ENCODE assay signal across 8 mouse cellular contexts in the genomic region with DNA sequence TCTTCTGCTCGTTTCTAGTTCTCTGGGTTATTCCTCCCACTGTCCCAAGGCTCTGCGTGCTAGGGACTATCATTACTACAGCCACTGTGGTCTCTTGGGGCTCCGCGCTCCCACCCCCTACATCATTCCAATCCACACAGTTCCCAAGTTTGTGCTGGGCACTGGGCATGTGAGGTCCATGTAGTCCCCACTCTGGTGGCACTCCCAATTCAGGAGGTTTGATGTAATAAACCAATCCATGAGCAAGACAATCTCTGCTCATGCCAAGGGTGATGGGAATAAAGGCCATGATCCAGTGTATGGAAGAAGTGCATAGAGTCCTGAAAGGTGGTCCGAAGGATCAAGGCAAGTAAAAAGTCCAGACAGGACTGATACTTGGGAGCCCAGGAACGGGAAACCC. TPM values are rescaled to one million over a fixed set of nuclear protein-coding genes. Genes with fewer than 3 reads are reported as not detected.
A peak's percentile ranks its signal among the peaks of the same experiment; 100 is the strongest.
DNase-seq lines count a peak whose midpoint lies in the region; ATAC-seq and TF ChIP-seq lines count a peak whose summit lies in the region.

Pip5kl1 (plus strand) TSS at position 301 of the 400 bp plus-strand sequence.

- no peaks in the 10 kb centered on the region for H3K9me3 ChIP-seq in kidney, postnatal 0 days (replicated peaks; ENCODE audit: low read length)
- H3K9me3 ChIP-seq in embryonic facial prominence, embryonic 14.5 days (ENCODE audit: control insufficient read depth, low read length) = no peaks in the 10 kb centered on the region
- H3K9me3 ChIP-seq in hindbrain, postnatal 0 days (ENCODE audit: low read length) = no peaks in the 10 kb centered on the region
- no peaks in the 10 kb centered on the region for H3K9me3 ChIP-seq in midbrain, postnatal 0 days (ENCODE audit: low read length)

- WGBS in kidney, postnatal 0 days = 82% methylated on average over 6 of the region's 6 CpGs
- 77% methylated on average over 6 of the region's 6 CpGs for WGBS in embryonic facial prominence, embryonic 14.5 days
- WGBS in hindbrain, postnatal 0 days = 77% methylated on average over 6 of the region's 6 CpGs
- WGBS in midbrain, postnatal 0 days = 81% methylated on average over 6 of the region's 6 CpGs

- 0 out of 2 replicates have a peak, but pooled peaks cover 5% of the 10 kb centered on the region for H3K36me3 ChIP-seq in kidney, postnatal 0 days (ENCODE audit: insufficient read depth, low read length)
- peaks cover 8% of the 10 kb centered on the region; the same call in 1 of the 2 replicates for H3K36me3 ChIP-seq in embryonic facial prominence, embryonic 14.5 days (ENCODE audit: control insufficient read depth, insufficient read depth, low read length)
- H3K36me3 ChIP-seq in hindbrain, postnatal 0 days (ENCODE audit: insufficient read depth, low read length) = no peaks in the 10 kb centered on the region
- 0 out of 2 replicates have a peak, but pooled peaks cover 3% of the 10 kb centered on the region for H3K36me3 ChIP-seq in midbrain, postnatal 0 days (ENCODE audit: insufficient read depth, low read length)

- H3K4me1 ChIP-seq in kidney, postnatal 0 days (replicated peaks; ENCODE audit: insufficient read depth, low read length) = peaks cover 13% of the 10 kb centered on the region
- H3K4me1 ChIP-seq in embryonic facial prominence, embryonic 14.5 days (ENCODE audit: control insufficient read depth, insufficient read depth, low read length) = peaks cover 7% of the 10 kb centered on the region
- peaks cover 15% of the 10 kb centered on the region for H3K4me1 ChIP-seq in hindbrain, postnatal 0 days (ENCODE audit: insufficient read depth, low read length)
- H3K4me1 ChIP-seq in midbrain, postnatal 0 days (ENCODE audit: insufficient read depth, low read length) = peaks cover 8% of the 10 kb centered on the region; the same call in 1 of the 2 replicates

- DNase-seq in kidney, postnatal 0 days (ENCODE audit: low spot score) = no peak
- DNase-seq in kidney, adult 8-10 months = no peak
- no peak for DNase-seq in embryonic facial prominence, embryonic 14.5 days (ENCODE audit: low spot score)
- DNase-seq in hindbrain, postnatal 0 days (ENCODE audit: low spot score) = no peak
- no peak for DNase-seq in midbrain, postnatal 0 days (ENCODE audit: low spot score)
- no peak for DNase-seq in thymus, postnatal 25 days
- DNase-seq in T-cell, adult 2 months (ENCODE audit: low spot score) = no peak
- no peak for DNase-seq in layer of hippocampus, adult 18-20 months (ENCODE audit: low spot score in 2 of 2)

- TF ChIP-seq CTCF in kidney, postnatal 0 days (IDR thresholded peaks at IDR 0.05; ENCODE audit: low read depth) = no peak
- no peak for TF ChIP-seq CTCF in hindbrain, postnatal 0 days (IDR thresholded peaks at IDR 0.05; ENCODE audit: low read depth)
- no peak for TF ChIP-seq CTCF in midbrain, postnatal 0 days (IDR thresholded peaks at IDR 0.05)

- H3K27me3 ChIP-seq in kidney, postnatal 0 days (ENCODE audit: insufficient read depth, low read length) = no peaks in the 10 kb centered on the region
- H3K27me3 ChIP-seq in embryonic facial prominence, embryonic 14.5 days (replicated peaks; ENCODE audit: control insufficient read depth, insufficient read depth, low read length) = peaks cover 6% of the 10 kb centered on the region; the same call in 1 of the 2 replicates
- H3K27me3 ChIP-seq in hindbrain, postnatal 0 days (ENCODE audit: insufficient read depth, low read length) = no peaks in the 10 kb centered on the region
- 0 out of 2 replicates have a peak, but pooled peaks cover 3% of the 10 kb centered on the region for H3K27me3 ChIP-seq in midbrain, postnatal 0 days (ENCODE audit: insufficient read depth, low read length)

- H3K4me3 ChIP-seq in kidney, postnatal 0 days (replicated peaks; ENCODE audit: low read depth, low read length) = peak within 1 kb of the TSS; percentile 31
- peak within 1 kb of the TSS; percentile 40 for H3K4me3 ChIP-seq in embryonic facial prominence, embryonic 14.5 days (ENCODE audit: low read depth, low read length)
- peak within 1 kb of the TSS; percentile 48 for H3K4me3 ChIP-seq in hindbrain, postnatal 0 days (ENCODE audit: low read length)
- H3K4me3 ChIP-seq in midbrain, postnatal 0 days (ENCODE audit: low read depth, low read length) = peak within 1 kb of the TSS; percentile 49

- ATAC-seq in kidney, postnatal 0 days (replicated peaks; ENCODE audit: low FRiP score, low read depth) = no peak
- no peak for ATAC-seq in embryonic facial prominence, embryonic 14.5 days (ENCODE audit: low read depth)
- no peak for ATAC-seq in hindbrain, postnatal 0 days
- no peak for ATAC-seq in midbrain, postnatal 0 days (ENCODE audit: low FRiP score)

- H3K4me2 ChIP-seq in kidney, postnatal 0 days (ENCODE audit: low read length) = peak within 1 kb of the TSS; percentile 64
- peak within 1 kb of the TSS; percentile 86 for H3K4me2 ChIP-seq in embryonic facial prominence, embryonic 14.5 days (ENCODE audit: low read depth, low read length)
- H3K4me2 ChIP-seq in hindbrain, postnatal 0 days (ENCODE audit: low read depth, low read length) = peak within 1 kb of the TSS; percentile 90
- peak within 1 kb of the TSS; percentile 85 for H3K4me2 ChIP-seq in midbrain, postnatal 0 days (ENCODE audit: low read depth, low read length, poor library complexity, severe bottlenecking)

- H3K9ac ChIP-seq in kidney, postnatal 0 days (ENCODE audit: low read depth, low read length) = peak within 1 kb of the TSS; percentile 44; the same call in 1 of the 2 replicates
- H3K9ac ChIP-seq in embryonic facial prominence, embryonic 14.5 days (ENCODE audit: low read depth, low read length) = peak within 1 kb of the TSS; percentile 58
- H3K9ac ChIP-seq in hindbrain, postnatal 0 days (replicated peaks; ENCODE audit: low read length) = peak within 1 kb of the TSS; percentile 65
- H3K9ac ChIP-seq in midbrain, postnatal 0 days (replicated peaks; ENCODE audit: low read length, poor library complexity, severe bottlenecking) = peak within 1 kb of the TSS; percentile 58

- no peak within 1 kb of the TSS for H3K27ac ChIP-seq in kidney, postnatal 0 days
- H3K27ac ChIP-seq in embryonic facial prominence, embryonic 14.5 days (replicated peaks; ENCODE audit: low read depth, low read length) = no peak within 1 kb of the TSS
- peak within 1 kb of the TSS; percentile 73 for H3K27ac ChIP-seq in hindbrain, postnatal 0 days
- H3K27ac ChIP-seq in midbrain, postnatal 0 days (ENCODE audit: low read depth, low read length) = peak within 1 kb of the TSS; percentile 77

RNA-seq across cellular contexts. Expression of gene Pip5kl1, which starts in this region (rescaled TPM):
- polyA plus RNA-seq in kidney, postnatal 0 days (2015; fragmentation: Nextera tagmentation; extraction: Ambion mirVana) = 0.42 and 0.61 TPM in 2 replicates
- 0.38 and 1.1 TPM in 2 replicates for polyA plus RNA-seq in embryonic facial prominence, embryonic 14.5 days (2014; fragmentation: Nextera tagmentation; extraction: Ambion mirVana)
- total RNA-seq in hindbrain, postnatal 0 days (2014; rRNA removed) = 15.1 and 35.0 TPM in 2 replicates
- 16.7 and 19.1 TPM in 2 replicates for polyA plus RNA-seq in hindbrain, postnatal 0 days (2015; fragmentation: Nextera tagmentation; extraction: Ambion mirVana)
- 19.3 and 20.0 TPM in 2 replicates for total RNA-seq in midbrain, postnatal 0 days (2014; rRNA removed)
- 16.5 and 26.5 TPM in 2 replicates for polyA plus RNA-seq in midbrain, postnatal 0 days (2015; fragmentation: Nextera tagmentation; extraction: Ambion mirVana)
- total RNA-seq in layer of hippocampus, adult 18-20 months (2021) = 1 to 10 TPM; 3.3 to 3.5 TPM

Comparison
In these comparisons a context has a peak if more than half of its experiments do, and no peak if none do; other contexts are left out.
1. H3K27ac ChIP-seq: peak in hindbrain, postnatal 0 days (single experiment) and midbrain, postnatal 0 days (single experiment); none in kidney, postnatal 0 days (single experiment) and embryonic facial prominence, embryonic 14.5 days (single experiment).
2. Peak in every context shown above with its lines, with median percentiles within 50 percentile points of each other: H3K4me2 ChIP-seq, H3K4me3 ChIP-seq and H3K9ac ChIP-seq.